Mouse (Mus musculus) MN1 (cell line): Measurements from ENCODE around the gene Ccdc114.
"Not testable (repeated sequence)": the region's sequence is repeated elsewhere in the genome, so short reads cannot be mapped to it uniquely, and the experiment has no call there.

Experiments used
- DNase-seq: peaks from one replicate; pipeline ENCODE4 v3.0.0-alpha.2; 2016; ENCODE audit warnings: low spot score

Gene Ccdc114

DNA sequence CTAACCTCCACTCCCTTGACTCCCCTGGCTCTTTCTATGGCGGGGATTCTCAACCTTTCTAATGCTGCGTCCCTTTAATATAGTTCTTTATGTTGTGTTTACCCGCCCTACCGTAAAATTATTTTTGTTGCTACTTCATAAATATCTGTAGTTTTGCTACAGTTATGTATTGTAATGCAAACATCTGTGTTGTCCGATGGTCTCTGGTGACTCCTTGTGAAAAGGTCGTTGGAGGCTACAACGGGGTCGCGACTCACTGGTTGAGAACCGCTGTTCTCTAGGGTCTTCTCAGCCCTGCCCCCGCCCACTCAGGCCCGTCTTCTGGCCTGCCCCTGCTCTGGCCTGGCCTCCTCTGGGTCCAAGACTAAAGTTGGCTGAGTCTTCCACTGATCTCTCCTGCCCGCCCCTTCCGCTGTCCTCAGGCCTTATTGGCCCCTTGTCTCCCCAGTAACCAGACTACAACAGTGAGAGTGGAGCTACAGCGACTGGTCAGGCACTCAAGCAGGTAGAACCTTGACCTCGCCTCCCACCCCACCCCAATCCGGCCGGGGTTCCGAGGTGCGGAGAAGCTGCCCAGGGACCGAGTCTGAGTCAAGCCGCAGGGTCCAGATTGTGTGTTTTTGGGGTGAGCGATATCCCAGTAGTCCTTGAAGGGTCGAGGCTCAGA, at the start of gene Ccdc114:
Ccdc114 (plus strand) TSS at position 311 of the 667 bp plus-strand sequence.
- DNase-seq: no peak

DNA sequence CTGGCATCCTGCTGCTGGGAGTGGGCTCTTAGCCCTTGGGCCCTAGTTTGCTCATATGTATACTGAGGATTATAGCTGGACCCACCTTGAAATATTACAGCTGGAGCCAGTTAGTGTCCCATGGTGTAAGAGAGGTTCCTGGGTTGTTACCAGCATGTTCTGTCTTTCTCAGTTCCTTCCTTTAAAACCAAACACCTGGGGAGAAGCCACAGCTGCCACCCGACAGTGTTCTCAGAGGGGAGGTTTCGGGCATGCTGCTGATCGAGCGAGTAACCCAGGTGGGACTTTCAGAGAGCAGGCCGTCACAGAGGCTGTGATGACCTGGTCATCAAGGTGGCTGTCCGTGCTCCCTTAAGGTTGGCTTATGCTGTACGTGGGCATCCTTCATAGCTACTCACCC, 47.0 kb upstream of the Ccdc114 start:
- DNase-seq: no peak

DNA sequence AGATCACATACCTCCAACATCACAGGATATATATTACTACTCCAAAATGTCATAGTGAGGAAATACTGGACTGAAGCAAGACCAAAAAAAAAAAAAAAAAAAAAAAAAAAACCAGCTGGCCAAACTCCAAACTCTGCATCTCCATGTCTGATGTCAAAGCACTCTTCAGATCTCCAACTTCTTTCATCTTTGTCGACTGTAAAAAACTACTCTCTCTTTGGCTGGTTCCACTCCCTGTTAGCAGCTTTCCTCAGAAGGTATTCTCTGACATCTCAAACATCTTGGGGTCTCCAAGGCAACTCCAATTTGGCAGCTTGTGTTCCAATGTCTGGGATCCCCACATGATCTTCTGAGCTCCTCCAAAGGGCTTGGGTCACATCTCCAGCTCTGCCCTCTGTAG, 45.6 kb upstream of the Ccdc114 start, which contains the start of gene Grin2d:
Grin2d (minus strand) TSS at position 101 of the 400 bp plus-strand sequence.
- not testable (repeated sequence) for DNase-seq

DNA sequence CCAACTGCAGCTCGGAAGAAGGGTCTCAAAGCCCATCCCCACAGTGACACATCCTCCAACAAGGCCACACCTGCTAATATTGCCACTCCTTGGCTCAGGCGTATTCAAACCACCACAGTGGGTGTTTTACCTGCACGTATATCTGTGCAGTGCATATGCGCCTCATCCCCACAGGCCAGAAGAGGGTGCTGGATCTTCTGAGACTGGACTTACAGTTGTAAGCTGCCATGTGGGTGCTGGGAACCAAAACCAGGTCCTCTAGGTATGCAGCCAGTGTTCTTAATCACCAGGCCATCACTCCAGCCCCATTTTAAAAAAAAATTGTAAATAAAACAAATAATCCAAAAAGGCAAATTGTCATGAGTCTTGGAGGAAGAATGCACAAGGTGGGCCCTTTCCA, 43.3 kb upstream of the Ccdc114 start:
- no peak for DNase-seq

DNA sequence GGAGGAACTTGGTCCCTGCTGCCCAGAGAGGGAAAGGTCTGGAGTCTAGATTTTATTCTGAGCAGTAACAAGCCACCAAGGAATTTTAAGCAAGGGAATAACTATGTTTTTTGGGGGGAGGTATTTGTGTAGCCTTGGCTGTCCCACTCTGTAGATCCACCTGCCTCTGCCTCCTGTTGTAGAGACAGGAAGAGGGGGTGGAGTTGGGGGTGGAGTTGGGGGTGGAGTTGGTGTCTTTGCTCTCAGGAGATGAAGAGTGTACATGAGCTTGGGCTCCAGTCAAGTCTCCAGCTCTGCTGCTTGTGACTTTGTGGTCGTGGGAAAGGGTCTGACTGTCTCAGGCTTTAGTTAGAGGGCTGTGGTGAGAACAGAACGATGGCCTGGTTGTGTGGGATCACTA, 42.9 kb upstream of the Ccdc114 start:
- no peak for DNase-seq

DNA sequence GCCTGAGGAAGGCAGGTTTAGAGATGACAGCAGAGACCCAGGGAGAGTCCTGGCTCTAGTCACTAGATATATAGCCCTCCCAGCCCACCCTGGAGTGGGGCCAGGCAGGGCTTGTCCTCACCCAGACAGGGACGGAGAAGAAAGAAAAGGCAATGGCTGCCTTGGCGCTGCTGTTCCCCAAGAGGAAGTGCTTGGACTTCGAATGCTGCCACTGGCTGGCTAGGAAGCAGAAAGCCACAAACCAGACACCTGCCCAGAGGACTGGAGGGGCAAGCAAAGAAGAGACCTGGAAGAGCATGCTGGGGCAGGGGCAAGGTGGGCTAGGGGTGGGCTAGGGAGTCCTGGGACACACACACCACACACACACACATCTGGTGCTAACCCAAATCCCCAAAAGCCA, 36.6 kb upstream of the Ccdc114 start:
- DNase-seq: no peak

DNA sequence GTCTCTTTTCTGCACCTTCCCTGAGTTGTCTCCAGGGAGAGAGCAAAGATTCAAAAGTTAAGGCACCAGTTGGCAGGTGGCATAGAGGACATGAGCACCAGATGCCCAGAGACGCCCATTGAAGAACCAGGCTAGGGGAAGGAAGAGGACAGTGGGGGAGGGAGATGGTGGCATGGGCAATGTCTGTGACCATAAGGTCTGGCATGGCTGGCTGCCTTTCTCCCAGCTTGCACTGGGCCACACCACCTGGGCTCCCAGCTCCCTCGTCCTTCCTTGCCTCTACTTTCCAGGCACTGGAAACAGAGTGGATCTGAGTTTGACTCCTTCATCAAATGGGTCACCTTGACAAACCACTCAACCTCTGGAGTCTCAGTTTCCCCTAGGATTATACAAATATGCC, 31.2 kb upstream of the Ccdc114 start:
- no peak for DNase-seq

DNA sequence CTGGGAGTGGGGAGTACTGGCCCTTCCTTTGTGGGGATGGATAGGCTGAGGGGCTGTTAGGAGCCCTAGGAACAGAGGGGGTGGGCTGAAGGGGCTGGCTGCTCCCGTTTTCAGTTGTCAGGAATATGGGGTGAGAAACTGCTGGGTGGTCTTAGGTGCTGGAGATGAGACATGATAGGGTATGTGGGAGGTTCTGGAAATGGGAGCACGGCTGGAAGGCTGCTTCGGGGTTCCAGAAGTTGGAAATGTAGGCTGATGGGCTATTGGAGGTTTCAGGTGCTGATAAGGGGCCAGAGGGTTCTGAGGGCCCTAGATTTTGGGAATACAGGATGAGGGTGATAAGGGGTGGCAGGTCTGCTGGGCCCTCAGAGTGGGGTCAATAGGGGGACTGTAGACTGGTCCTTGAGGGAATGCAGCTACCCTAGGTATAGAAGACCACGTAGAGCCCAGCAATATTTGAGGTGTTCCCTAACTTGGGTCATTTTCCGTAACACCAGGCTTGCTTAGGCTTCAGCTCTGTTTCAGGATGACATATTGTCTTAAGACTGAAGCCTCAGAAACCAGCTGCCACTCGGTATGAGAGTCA, 27.8 kb upstream of the Ccdc114 start:
- DNase-seq: no peak

DNA sequence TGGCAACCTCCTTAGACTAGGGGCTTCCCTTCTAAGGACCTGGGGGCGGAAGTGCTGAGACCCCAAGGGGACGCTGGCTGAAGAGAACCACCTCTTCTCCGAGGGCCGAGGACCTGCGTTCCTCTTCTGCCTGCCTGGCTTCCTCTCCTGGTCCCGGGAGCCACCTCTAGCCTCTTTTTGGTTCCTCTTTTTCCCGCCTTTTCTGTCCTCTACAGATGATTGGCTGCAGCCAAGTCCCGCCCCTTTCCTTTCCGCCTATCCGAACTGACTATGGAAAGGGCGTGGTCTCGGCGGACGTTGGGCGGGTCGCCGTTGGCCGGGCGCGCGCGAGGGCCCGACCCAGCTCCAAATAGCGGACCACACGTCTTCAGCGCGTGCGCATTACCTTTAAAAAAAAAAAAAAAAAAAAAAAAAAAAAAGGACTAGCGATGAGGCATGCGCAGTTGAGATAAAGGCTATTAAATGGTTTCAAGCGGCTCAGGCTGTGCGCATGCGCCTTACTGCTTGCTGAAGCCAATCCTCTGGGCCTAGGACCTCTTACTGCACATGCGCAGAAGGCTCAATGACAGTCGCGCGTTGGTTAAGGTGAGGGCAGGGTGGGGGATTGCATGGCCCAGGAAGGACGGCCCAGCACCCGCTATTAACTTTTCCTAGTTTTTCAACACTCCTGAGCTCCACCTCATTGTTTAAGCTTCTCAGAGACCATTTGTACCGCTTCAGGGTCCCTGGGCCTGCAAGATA, 27.2 kb upstream of the Ccdc114 start, which contains the start of the genes Syngr4 and Tmem143:
Syngr4 (minus strand) TSS at position 198 of the 741 bp plus-strand sequence.
Tmem143 (plus strand) TSS at position 425 of the 741 bp plus-strand sequence.
- peak; percentile 98 for DNase-seq

DNA sequence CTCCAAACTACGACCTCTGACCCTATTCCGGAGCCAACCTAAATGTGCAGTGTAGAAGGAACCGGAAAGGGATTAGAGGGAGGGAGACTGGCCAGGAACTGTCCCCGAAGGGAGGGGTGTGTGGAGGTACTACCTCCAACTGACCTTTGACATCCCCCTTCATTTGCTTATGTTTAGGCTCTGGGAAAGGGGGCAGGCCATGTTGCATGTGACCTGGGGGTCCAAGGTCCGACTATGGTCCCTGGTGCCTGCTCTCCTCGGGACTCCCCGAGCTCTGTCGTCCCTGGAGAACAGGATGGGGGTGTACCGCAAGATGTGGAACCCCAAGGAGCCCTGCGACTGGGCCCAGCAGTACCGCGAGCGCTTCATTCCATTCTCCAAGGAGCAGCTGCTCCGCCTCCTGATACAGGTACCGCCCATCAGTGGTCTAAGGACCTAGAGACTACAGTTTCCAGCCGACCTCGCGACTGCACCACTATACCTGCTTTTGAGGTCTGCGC, 26.6 kb upstream of the Ccdc114 start:
- DNase-seq: peak; percentile 61

DNA sequence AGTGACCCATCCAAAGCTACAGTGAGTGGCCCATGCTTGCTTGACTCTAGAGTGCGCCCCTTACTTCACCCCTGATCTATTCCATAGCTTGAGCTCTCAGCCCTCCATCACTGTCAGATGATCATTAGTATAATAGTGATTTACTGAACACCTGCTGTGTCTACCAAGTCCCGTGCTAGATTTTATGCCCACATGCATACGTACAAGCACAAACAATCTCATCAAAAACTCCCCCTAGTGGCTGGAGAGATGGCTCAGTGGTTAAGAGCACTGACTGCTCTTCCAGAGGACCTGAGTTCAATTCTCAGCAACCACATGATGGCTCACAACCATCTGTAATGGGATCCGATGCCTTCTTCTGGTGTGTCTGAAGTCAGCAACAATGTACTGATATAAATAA, 25.7 kb upstream of the Ccdc114 start:
- peak; percentile 39 for DNase-seq

DNA sequence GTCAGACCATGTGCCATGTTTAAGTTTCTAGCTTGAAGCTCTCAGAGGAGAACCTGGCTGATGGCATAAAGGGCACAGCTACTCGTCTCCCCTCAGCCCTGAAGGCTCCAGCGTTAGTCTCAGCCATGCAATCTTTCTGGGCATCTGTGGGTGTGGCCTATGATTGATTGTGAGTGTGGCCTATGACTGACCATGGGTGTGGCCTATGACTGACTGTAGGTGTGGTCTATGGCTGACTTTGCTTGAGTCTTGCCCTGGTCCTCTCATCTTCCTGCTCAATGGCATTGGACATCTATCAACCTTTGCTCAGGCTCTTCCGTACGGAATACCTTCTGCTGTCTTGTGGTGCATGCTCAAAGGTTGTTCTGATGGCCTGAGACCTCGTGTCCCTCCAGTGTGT, 22.3 kb upstream of the Ccdc114 start:
- peak; percentile 47 for DNase-seq

DNA sequence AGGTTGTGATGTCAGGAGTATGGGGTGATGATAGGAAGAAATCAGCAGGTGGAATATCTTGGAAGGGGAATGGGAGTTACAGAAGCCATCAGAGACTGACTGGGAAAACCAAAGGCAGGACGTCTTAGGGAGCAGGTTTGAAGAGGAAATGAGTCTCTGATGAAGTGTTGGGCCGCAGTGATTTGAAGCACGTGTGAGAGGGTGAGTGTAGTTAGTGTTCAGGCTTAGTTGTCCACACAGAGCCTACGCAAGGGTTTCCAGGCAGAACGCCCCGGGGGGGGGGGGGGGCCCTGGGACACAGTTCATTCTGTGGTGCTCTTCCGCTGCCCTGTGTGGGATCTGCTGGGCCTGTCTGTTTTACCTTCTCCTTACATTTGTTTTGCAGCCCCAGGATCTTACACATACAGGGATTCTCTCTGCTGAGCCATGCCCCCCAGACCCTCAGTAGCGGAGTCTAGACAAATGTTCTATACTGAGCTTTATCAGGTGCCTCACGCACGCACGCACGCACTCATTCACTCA, 21.3 kb upstream of the Ccdc114 start:
- no peak for DNase-seq

DNA sequence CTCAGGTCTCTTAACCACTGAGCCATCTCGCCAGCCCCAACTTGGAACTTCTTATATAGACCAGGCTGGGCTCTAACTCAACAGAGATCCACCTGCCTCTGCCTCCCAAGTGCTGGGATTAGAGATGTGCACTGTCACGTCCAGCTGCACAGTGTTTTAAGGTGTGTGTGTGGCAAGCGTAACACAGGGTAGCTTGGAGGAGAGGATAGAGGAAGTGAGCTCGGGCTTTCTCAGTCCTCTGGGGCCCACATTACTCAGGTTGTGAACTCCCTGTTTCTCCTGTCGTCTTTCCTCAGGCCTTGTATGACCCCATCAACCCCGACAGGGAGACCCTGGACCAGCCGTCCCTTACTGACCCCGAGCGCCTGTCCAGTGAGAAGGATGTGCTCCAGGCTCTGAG, 17.2 kb upstream of the Ccdc114 start:
- DNase-seq: no peak

DNA sequence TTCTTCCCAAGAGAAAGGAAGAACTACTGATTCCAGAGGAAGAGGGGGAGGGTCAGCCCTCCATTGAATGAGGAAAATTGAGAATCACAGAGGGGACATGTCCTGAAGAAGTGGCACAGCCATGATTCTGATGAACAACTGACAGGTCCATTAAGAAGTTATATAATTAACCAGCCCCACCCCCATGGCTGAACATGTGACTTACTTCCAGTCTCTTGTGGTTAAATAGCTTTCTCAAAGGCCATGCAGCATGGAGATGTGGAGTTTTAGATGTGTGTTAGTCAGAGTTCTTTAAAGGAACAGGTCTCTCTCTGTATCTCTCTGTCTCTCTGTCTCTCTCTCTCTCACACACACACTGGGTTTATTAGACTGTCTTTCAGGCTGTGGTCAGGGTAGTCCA, 15.5 kb upstream of the Ccdc114 start:
- DNase-seq: no peak

DNA sequence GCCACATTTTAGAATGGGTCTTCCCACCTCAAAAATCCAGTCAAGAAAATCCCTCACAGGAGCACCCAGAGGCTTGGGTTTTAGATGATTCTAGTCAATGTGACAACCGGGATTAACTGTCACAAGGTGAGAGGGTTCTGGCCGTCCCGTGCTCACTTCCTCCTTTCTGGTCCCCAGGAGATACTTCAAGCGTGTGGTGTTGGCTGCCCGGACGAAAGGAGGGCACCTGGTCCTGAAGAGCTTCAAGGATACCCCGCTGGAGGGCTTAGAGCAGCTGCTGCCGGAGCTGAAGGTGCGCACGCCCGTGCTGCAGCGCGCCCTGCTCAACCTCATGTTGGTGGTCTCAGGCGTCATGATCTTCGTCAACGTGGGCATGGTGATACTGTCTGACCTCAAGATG, 14.7 kb upstream of the Ccdc114 start:
- DNase-seq: no peak

DNA sequence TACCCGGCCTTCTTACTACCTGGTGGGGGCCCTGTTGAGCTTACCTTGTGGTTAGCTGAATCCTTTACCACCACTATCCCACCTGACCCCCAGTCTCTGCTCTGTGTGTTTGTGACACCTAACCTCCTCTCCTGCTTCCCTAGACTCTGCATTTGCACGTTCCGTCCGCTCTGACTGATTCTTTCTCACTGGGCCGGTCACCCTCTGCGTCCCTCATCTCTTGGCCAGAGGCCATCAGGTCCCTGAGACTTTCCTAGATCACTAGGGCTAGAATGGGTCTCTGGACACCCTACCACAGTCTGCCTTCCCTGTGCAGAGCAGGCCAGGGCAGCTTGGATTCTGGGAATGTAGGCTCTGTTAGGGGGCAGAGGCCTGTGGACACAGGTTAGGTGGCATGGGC, 9.8 kb upstream of the Ccdc114 start:
- no peak for DNase-seq

DNA sequence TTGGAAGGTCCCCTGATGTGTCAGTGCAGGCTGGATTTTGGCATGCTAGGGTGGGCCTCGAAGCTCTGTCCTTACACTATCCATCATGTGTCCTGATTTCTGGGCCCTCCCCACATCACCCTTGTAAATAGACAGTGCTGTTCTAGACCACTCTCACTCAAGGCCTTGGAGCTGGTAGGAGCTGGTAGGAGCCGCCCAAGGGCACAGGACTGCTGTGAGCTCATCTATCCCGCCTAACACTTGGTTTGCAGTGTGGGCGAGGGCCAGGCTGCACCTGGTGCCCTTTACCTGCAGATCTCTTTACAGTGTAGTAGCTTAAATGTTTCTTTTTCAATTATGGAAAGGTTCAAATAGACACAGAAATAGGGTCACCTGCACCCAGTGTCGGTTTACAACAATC, 8.9 kb upstream of the Ccdc114 start:
- DNase-seq: no peak

DNA sequence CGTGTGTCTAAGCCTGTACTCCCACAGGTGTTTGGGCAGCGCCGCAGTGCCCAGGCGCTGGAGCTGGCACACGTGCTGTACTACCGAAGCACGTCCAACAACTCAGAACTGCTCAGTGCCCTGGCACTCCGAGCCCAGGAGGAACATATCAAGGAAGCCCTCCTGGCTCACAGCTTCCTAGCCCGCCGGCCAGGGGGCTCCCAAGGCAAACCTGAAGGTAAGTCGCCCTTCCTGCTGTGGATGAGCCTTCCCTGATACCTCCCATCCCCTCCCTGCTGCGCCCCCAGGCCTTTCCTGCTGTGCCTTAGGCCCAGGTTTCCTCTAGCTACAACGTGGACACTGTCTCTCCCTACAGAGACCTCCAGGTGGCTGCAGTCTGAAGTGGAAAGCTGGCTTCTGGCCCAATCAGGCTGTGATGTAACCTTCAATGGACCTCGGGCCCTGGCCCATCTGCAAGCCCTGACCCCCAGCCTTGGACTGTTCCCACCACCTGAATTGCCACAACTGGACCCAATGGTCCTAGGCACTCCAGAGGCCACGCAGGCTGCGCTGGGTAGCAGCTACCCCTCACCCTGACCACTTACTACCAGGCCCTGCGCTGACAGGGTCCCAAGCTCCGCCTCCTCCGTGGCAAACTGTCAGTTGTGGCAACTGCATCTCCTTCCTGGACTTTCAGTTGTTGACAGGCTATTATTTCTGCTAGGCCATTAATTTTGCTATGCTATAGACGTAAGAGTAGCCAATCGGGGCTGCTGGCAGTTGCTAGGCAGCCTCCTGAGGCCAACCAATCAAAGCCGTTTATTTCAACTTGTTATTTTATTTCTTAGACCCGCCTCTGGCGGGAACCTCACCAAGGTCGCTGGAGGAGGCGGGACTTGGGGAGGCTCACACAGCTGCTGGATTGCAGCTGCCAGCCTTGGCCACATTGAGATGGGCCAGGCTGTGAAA, 7.5 kb upstream of the Ccdc114 start:
- peak; percentile 91 for DNase-seq

DNA sequence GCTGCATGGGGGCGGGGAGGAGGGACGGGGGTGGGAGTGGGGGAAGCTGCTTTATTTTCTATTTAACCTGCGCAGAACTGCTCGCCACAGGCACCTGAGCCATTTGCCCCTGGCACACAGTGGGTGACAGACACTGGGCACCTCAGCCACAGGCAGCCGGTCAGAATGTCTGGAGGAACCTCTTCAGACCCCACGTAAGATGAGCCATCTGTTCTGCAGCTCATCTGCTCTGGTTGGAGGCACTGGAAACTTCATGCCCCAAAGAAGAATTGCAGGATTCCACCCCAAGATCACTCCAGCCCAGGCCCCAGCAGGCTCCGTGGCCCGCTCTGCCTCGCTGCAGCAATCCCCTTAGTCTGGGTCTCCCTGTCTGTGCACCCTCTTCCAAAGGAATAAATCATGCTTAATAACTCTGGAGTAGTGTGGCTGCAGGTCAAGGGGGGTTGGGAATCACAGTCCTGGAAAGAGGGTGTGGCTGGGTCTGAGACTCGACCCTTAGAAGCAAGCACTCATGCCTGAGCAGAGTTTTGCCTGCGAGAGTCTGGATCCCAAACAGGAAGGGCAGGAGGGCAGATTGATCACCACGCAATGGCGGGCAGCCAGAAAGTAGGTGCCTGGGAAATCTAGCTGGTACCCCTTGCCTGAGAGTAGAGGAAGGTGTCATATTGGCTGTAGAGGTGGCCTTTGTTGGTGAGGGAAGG, 6.7 kb upstream of the Ccdc114 start:
- peak; percentile 13 for DNase-seq

DNA sequence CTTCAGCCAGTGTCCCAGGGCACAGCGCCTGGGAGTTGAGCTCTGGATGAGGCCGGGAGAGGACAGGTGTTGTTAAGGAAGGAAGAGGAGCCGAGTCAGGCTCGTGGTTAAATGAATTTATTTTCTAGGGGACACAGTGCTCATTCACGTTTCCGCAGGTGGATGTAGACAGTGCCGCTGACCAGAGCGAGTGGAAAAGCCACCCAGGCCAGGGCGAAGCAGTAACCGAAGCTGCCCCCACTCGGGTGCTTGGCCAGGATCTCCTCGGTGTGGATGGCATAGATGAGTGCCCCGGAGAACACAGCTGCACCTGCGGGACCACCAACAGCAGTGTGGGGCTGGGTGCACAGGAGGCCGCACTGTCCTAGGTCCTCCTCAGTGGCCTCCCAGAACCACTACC, 5.9 kb upstream of the Ccdc114 start:
- no peak for DNase-seq
